Mouse (Mus musculus) midbrain, postnatal 0 days (tissue): ENCODE results near the gene Ak5. TPM values are rescaled to one million over a fixed set of nuclear protein-coding genes. Genes with fewer than 3 reads are reported as not detected.

Experiments used
- ATAC-seq: fragments of 200-750 bp; cut with Nextera tagmentation; 2 replicates; pipeline ENCODE4 v1.8.0; 2017; ENCODE audit warnings: moderate number of reproducible peaks, mild to moderate bottlenecking, moderate TSS enrichment, moderate library complexity; ENCODE audit not compliant: low FRiP score
- DNase-seq: peaks from one replicate; pipeline ENCODE4 v3.0.0-alpha.2; 2015; ENCODE audit warnings: low spot score
- H3K27ac ChIP-seq: fragments of 300-500 bp; sonication (generic); 2 replicates; pipeline ENCODE4 v1.5.1; 2014; ENCODE audit warnings: low read depth, mild to moderate bottlenecking, low read length, mixed read lengths
- H3K27me3 ChIP-seq: fragments of 300-500 bp; sonication (generic); 2 replicates; pipeline ENCODE4 v1.6.1; 2014; ENCODE audit warnings: low read length, control low read depth, mixed read lengths; ENCODE audit not compliant: insufficient read depth
- H3K36me3 ChIP-seq: fragments of 300-500 bp; sonication (generic); 2 replicates; pipeline ENCODE4 v1.6.1; 2014; ENCODE audit warnings: low read length, control low read depth, mixed read lengths; ENCODE audit not compliant: insufficient read depth
- H3K4me1 ChIP-seq: fragments of 300-500 bp; sonication (generic); 2 replicates; pipeline ENCODE4 v1.6.1; 2014; ENCODE audit warnings: mild to moderate bottlenecking, control low read depth, antibody characterized with exemption, low read length, mixed read lengths; ENCODE audit not compliant: insufficient read depth
- H3K4me2 ChIP-seq: fragments of 300-500 bp; sonication (generic); 2 replicates; pipeline ENCODE4 v1.6.1; 2014; ENCODE audit warnings: low read depth, mild to moderate bottlenecking, low read length, mixed read lengths; ENCODE audit not compliant: poor library complexity, severe bottlenecking
- H3K4me3 ChIP-seq: fragments of 300-500 bp; sonication (generic); 2 replicates; pipeline ENCODE4 v1.5.1; 2014; ENCODE audit warnings: low read depth, mild to moderate bottlenecking, low read length, moderate library complexity
- H3K9ac ChIP-seq: fragments of 300-500 bp; sonication (generic); replicated peaks from 2 replicates; pipeline ENCODE4 v1.6.1; 2014; ENCODE audit warnings: mild to moderate bottlenecking, low read length, moderate library complexity, mixed read lengths; ENCODE audit not compliant: poor library complexity, severe bottlenecking
- H3K9me3 ChIP-seq: fragments of 300-500 bp; sonication (generic); 2 replicates; pipeline ENCODE4 v1.6.1; 2016; ENCODE audit warnings: low read length, control low read depth
- CTCF ChIP-seq: IDR thresholded peaks from 2 replicates; pipeline ENCODE4 v1.5.1; 2016; ENCODE audit warnings: antibody characterized with exemption, mild to moderate bottlenecking
- WGBS: fragments of 180-500 bp; shearing (Covaris S2); extraction: QIAGEN DNeasy Blood & Tissue Kit; methylation state at CpG from one replicate; pipeline ENCODE4 v1.1.7; 2014; 5-methylcytosine and 5-hydroxymethylcytosine counted together
- polyA plus RNA-seq: library from polyadenylated mRNA; unstranded; fragments of >200 nt; fragmentation: Nextera tagmentation; extraction: Ambion mirVana; gene quantifications from 2 replicates; pipeline ENCODE4 v1.2.1, GENCODE M21; 2015
- total RNA-seq: library from RNA; depleted of rRNA; stranded (reverse); fragments of >200 nt; gene quantifications from 2 replicates; pipeline ENCODE4 v1.2.3, GENCODE M21; 2014

The Ak5 gene
- total and polyA plus RNA-seq, 2 experiments from 2014 or later, result 14.0 to 22.3 TPM

- H3K9ac ChIP-seq, result peak overlapping the region; percentile 68
- H3K27ac ChIP-seq, result no peak overlapping the region
- peaks cover 2% of the 10 kb centered on the region; the same call in 1 of the 2 replicates for H3K4me1 ChIP-seq
- no peaks in the 10 kb centered on the region for H3K36me3 ChIP-seq
- H3K9me3 ChIP-seq, result no peaks in the 10 kb centered on the region
- peak overlapping the region; percentile 67 for H3K4me3 ChIP-seq
- ATAC-seq (peak; percentile 31; the same call in 1 of the 2 replicates), DNase-seq (peak; percentile 24)
- 0 out of 2 replicates have a peak, but pooled peaks cover 4% of the 10 kb centered on the region for H3K27me3 ChIP-seq
- WGBS, result under 1% methylated on average over 16 of the region's 16 CpGs
- TF ChIP-seq CTCF, result no peak
- peak overlapping the region; percentile 95 for H3K4me2 ChIP-seq
These were observed 1.2 kb downstream of the Ak5 start for GRCm38 (mm10) chr3:152666991-152667355.

- Histone ChIP-seq H3K27ac (no peak overlapping the region), H3K36me3 (no peaks in the 10 kb centered on the region), H3K27me3 (no peaks in the 10 kb centered on the region), H3K9me3 (no peaks in the 10 kb centered on the region), H3K4me2 (no peak overlapping the region), H3K9ac (no peak overlapping the region), H3K4me3 (no peak overlapping the region), H3K4me1 (no peaks in the 10 kb centered on the region)
- DNase-seq, result no peak
- ATAC-seq, result no peak
- TF ChIP-seq CTCF, result no peak
- WGBS, result 84% methylated on average over 2 of the region's 2 CpGs
These were observed 9.6 kb downstream of the Ak5 start for GRCm38 (mm10) chr3:152658592-152658991.

GRCm38 (mm10) chr3:152651991-152652390 lies 16.2 kb downstream of the Ak5 start:
- WGBS, result 83% methylated on average over 2 of the region's 2 CpGs
- ATAC-seq, result no peak
- no peak for TF ChIP-seq CTCF
- Histone ChIP-seq H3K4me3 (no peak overlapping the region), H3K27ac (no peak overlapping the region), H3K36me3 (no peaks in the 10 kb centered on the region), H3K9me3 (no peaks in the 10 kb centered on the region), H3K9ac (no peak overlapping the region), H3K4me1 (no peaks in the 10 kb centered on the region), H3K4me2 (no peak overlapping the region), H3K27me3 (no peaks in the 10 kb centered on the region)
- DNase-seq, result no peak

DNA sequence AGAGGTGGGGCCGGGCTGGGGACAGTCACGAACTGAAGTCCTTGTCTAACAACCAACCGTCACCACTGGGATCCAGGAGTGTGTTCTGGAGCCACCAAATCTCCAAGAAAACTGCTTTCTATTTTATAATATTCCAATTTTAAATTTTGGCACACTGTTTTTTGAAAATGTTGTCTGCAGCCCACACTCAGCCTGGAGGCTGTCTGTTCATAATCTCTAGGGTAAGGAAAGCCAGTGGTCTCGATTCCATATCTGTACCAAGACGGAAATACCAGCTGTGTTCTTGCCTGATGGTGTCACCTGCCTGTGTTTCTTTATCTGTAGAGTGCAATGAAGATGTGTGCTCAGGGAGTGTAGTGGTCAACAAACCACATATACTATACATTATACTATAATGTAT lies 23.6 kb downstream of the Ak5 start:
- Histone ChIP-seq H3K4me2 (no peak overlapping the region), H3K27me3 (no peaks in the 10 kb centered on the region), H3K27ac (no peak overlapping the region), H3K9ac (no peak overlapping the region), H3K9me3 (no peaks in the 10 kb centered on the region), H3K4me3 (no peak overlapping the region), H3K4me1 (no peaks in the 10 kb centered on the region), H3K36me3 (no peaks in the 10 kb centered on the region)
- ATAC-seq (no peak), DNase-seq (no peak)
- no peak for TF ChIP-seq CTCF
- WGBS, result 90% methylated on average over 5 of the region's 5 CpGs

DNA sequence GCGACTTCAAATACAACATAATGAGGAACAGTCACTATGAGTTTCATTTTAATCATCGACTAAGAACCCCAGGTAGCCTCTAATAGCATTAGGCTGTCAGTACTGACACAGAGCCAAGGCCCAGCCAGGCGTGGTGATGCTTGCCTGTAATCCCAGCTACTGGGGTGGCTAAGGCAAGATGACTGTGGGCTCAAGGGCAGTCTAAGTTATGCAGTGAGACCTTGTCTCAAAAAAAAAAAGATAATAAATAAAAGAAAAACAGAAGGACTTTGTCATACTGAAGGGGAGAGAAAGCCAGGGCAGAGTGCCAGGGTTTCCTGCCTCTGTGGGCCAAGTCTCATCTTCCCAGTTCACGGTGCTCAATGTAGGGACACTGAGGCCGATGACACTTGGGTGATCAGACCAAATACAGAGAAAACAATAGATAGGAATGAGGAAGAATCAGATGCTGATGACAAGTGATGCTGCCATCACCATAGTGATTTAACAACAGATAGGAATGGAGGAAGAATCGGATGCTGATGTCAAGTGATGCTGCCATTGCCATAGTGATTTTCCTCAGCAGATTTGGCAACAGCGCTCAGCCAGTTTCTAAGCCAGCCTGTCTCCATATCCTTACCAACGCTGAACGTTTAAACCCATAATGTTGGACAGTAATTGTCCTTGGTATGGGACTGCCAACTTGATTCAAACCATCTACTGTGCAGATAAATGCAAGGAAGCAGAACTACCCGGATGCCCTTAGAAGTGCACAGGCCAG lies 42.9 kb downstream of the Ak5 start:
- Histone ChIP-seq H3K27ac (no peak overlapping the region), H3K9ac (no peak overlapping the region), H3K4me1 (no peaks in the 10 kb centered on the region; the same call in 1 of the 2 replicates), H3K4me2 (no peak overlapping the region), H3K27me3 (no peaks in the 10 kb centered on the region), H3K4me3 (no peak overlapping the region), H3K36me3 (no peaks in the 10 kb centered on the region), H3K9me3 (no peaks in the 10 kb centered on the region)
- peak; percentile 67 for DNase-seq
- no peak for ATAC-seq
- 61% methylated on average over 10 of the region's 10 CpGs for WGBS
- no peak for TF ChIP-seq CTCF

GRCm38 (mm10) chr3:152620534-152620933 lies 47.6 kb downstream of the Ak5 start:
- no peak for TF ChIP-seq CTCF
- peak overlapping the region; percentile 33 for H3K4me2 ChIP-seq
- no peaks in the 10 kb centered on the region for H3K36me3 ChIP-seq
- no peaks in the 10 kb centered on the region for H3K27me3 ChIP-seq
- ATAC-seq (no peak), DNase-seq (no peak)
- H3K9me3 ChIP-seq, result no peaks in the 10 kb centered on the region
- no peaks in the 10 kb centered on the region; the same call in 1 of the 2 replicates for H3K4me1 ChIP-seq
- no peak overlapping the region for H3K9ac ChIP-seq
- WGBS, result 11% methylated on average over 11 of the region's 11 CpGs
- H3K27ac ChIP-seq, result no peak overlapping the region
- no peak overlapping the region for H3K4me3 ChIP-seq
